Mouse (Mus musculus) left cerebral cortex, postnatal 36 days (tissue): ENCODE measurements around the gene Dnase1. TPM values are rescaled to one million over a fixed set of nuclear protein-coding genes. Genes with fewer than 3 reads are reported as not detected.
"Not testable (repeated sequence)": the region's sequence is repeated elsewhere in the genome, so short reads cannot be mapped to it uniquely, and the experiment has no call there.

ENCODE experiments used
- DNase-seq, 2 experiments: peaks; one replicate each; pipeline ENCODE4 v3.0.0; 2021 to 2022; ENCODE audit warnings: low spot score in 2 of 2, mixed read lengths in 1 of 2
- intact Hi-C: fragments of 180-260 bp; cut with DNase I; formaldehyde crosslinking; loops from one replicate; pipeline ENCODE4 v1.15.1; 2025
- total RNA-seq, 2 experiments: library from RNA; stranded (reverse); gene quantifications; 2 replicates each; pipeline ENCODE4 v1.2.3; 2021

The Dnase1 gene
- not detected for total RNA-seq

DNA sequence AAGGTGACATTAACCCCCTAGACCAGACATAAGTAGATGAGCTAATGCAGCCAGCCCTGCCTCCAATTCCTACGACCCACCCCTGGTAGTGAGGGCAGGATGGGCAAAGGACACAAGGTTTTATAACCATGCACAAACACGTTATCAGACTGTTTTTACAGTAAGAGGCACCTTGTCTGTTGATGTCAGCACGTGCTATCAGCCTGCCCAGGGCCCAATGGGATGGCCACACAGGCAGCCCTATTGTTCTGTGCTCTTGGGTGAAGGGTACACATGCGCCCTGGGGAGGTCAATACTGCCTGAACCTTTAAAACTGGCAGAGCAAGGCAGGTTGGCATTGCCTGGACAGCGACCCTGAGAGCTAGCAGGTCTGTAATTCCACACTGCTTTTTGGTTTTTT, at the start of gene Dnase1:
TSS of gene Dnase1 (plus strand) at position 136 of the 400 bp plus-strand sequence.
- no peak for DNase-seq
- intact Hi-C loops: no loop called here

- no peak for DNase-seq
- intact Hi-C loops: no loop called here
Measured at GRCm38 (mm10) chr16:3988410-3988809, 48.3 kb upstream of the Dnase1 start.

DNA sequence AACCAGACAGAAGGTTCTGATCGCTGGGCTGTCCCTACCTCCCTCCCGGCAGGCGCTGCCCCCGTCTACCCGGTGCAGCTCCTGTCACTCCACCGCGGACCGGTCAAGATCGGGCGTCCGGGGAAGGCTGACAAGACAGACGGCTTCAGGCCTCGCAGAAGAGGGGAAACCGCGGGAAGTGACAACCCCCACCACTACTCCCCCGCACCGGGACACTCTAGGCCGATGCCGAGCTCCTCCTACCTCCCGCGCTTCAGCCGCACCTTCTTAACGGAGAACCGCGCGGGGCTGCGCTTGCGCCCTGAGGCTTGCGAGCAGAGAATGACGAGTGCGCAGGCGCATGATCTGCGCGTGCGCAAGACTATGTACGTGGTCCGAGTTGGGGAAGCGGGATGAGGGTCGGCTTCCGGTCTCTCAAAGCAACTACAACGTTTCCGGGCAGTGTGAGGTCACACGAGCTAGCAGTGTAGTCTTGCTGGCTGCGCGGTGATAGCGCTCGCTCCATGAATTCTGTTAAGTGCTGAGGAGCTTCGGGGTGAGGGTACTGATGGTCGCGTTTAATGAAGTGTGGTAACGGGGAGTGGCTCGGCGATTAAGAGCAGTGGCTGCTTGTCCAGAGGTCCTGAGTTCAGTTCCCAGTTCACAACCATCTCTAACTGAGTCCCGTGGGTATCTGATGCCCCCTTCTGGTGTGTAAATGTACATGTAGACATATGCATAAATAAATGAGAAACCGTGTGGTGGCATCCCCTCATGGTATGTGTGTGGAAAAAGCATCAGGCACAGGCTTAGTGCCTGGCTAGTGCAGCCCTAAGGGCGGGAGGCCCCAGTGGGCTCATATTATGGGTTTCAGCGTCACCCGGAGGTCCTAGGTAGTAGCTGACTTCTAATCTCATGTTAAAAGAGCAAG, 33.0 kb upstream of the Dnase1 start, which contains the start of gene Slx4:
TSS of gene Slx4 (minus strand) at position 282 of the 910 bp plus-strand sequence.
- peak; percentile 97 for DNase-seq
- intact Hi-C loops: no loop called here

DNA sequence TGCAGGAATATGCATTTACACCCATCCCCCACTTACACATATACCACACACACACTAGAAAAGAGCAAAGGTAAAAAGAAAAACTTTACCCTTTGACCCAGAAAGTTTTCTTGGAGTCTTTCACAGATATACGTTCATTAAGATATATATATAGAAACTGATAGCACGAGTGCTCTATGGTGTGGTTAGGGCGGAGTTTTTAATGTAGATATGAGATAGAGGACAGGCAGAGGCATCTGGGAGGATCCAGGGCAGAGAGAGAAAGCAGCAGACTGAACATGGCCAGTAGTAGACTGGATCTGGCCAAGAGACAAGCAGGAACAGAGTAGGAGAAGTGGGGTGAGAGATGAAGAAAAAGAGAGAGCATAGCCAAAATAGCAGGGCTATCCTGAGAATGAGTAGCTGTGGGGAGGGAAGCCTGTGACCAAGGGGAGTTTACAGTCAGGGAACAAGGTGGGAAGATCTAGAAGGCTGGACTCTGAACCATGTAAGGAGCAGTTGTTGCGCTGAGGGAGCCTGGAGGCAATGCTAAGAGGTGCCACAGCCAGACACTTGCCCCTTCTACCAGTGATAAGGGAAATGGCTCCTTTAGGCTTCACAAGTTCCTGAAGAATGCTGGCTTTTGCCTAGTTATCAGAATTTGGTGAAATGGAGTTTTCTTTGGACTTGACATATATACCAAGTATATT, 23.7 kb upstream of the Dnase1 start:
- intact Hi-C loops: no loop called here
- DNase-seq: no peak

DNA sequence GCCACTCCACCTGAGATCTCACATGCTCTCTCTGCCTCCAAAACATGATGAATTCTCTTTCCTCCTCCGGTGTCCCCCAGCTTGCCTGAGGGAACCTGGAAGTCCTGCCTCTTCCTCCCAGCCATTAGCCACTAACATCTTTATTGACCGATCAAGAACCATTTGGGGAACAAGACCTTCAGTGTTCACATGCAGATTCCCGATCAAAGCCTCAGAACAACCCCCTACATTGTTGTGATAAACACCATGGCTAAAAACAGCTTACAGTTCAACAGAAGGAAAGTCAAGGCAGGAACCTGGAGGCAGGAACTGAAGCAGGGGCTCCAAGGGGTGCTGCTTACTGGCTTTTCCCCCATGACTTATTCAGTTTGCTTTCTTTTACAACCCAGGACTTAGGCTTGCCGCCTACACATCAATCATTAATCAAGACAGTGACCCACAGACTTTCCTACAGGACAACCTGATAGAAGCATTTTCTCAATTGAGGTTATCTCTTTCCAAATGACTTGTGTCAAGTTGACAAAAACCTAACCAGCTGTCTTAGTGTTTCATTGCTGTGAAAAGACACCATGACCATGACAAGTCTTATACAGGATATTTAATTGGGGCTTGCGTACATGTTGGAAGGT, 22.6 kb upstream of the Dnase1 start:
- DNase-seq: no peak
- intact Hi-C loops: no loop called here

GRCm38 (mm10) chr16:4016786-4017185, 20.0 kb upstream of the Dnase1 start:
- not testable (repeated sequence) for DNase-seq

DNA sequence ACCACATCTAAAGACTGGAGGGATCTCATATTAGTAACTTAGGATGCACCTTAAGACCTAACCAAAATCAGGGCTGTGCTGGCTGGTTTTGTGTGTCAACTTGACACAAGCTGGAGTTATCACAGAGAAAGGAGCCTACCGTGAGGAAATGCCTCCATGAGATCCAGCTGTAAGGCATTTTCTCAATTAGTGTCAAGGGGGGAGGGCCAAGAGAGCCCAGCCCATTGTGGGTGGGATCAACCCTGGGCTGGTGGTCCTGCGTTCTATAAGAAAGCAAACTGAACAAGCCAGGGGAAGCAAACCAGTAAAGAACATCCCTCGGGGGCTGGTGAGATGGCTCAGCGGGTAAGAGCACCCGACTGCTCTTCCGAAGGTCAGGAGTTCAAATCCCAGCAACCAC, 19.3 kb upstream of the Dnase1 start:
- intact Hi-C loops, DNase-seq: not testable (repeated sequence)

More at GRCm38 (mm10) chr16:4016786-4017185, 20.0 kb upstream of the Dnase1 start:
- intact Hi-C loops: not testable (repeated sequence)

GRCm38 (mm10) chr16:4021241-4021640, 15.5 kb upstream of the Dnase1 start:
- intact Hi-C loops: no loop called here
- DNase-seq: no peak

DNA sequence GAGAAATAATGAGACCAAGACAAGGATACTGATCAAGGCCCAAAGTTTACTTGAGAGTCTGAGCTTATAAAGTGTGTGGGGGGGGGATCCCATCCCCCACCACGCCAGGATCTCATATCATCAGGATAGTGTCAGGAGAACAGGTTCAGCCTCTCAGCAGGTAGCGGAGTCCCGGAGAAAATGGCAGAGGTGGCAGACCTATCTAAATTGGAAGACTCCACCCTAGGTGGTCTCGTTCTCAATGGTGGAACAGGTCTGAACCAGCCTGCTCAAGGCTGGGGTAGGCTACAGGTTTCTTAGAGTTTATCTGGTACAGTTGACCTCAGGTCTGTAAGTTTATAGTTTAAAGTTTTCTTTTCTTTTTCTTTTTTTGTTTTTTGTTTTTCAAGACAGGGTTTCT, 14.0 kb upstream of the Dnase1 start:
- intact Hi-C loops: no loop called here
- no peak for DNase-seq

DNA sequence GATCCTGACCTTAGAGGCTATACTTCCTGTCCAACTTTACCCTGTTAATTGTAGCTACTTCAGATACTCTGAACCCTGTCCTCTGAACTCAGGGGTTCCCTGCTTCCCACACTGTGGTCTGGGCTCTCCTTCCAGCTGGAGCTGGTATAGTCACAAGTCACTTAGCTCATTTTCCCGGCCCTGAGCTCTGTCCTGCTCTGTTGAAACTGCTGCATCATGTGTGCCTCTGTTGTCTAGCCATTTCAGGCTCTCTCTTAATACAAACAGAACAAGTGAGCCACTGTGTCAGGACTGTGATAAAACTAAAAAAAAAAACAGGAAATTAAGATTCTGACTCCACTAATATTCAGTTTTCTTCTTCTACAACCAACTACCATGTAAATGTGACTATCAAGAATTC, 10.1 kb upstream of the Dnase1 start:
- no peak for DNase-seq
- intact Hi-C loops: no loop called here

DNA sequence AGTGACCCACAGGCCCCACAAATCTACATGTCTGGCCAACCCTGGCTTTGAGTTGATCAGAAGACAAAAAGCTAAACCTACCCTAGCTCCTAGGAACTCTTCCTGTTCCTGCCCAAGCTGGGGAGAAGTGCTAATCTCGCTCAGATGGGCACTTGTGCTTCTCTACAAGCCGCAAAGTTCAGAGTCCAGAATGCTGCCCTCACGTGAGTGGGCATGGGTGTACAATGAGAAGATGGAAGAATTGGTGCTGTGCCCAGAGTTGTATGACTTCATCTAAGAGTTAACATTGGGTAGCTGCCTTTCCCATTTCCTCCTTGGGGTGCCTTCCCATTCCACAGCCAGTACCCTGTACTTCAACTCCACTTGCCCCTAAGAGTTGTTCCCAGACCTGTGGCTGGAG, 9.5 kb upstream of the Dnase1 start:
- no peak for DNase-seq
- intact Hi-C loops: no loop called here

DNA sequence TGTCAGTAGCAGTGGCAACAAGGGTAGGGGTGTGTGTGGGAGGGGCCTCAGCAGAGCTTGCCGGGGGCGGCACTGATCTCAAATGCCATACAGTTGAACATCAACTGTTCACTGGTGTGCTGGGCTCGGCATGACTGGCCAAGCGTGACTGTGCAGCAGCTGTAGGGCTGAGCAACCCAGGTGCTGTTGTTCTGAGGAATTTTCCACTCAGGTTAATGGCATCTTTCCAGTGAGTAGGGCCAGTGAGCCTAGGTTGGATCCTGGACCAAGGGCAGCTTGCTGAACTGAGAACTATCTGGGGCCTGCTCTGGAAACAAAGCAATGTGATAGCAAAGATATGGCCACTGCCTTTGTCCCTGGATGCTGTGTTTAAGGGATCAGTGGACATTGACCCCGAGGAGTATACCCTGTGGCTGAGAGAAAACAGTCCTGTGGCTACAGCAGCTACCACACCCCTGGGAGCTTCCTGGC, 7.3 kb upstream of the Dnase1 start:
- intact Hi-C loops: no loop called here

GRCm38 (mm10) chr16:4030501-4030900, 6.2 kb upstream of the Dnase1 start:
- intact Hi-C loops: no loop called here
- no peak for DNase-seq

More for the DNA sequence above, 7.3 kb upstream of the Dnase1 start:
- no peak for DNase-seq

DNA sequence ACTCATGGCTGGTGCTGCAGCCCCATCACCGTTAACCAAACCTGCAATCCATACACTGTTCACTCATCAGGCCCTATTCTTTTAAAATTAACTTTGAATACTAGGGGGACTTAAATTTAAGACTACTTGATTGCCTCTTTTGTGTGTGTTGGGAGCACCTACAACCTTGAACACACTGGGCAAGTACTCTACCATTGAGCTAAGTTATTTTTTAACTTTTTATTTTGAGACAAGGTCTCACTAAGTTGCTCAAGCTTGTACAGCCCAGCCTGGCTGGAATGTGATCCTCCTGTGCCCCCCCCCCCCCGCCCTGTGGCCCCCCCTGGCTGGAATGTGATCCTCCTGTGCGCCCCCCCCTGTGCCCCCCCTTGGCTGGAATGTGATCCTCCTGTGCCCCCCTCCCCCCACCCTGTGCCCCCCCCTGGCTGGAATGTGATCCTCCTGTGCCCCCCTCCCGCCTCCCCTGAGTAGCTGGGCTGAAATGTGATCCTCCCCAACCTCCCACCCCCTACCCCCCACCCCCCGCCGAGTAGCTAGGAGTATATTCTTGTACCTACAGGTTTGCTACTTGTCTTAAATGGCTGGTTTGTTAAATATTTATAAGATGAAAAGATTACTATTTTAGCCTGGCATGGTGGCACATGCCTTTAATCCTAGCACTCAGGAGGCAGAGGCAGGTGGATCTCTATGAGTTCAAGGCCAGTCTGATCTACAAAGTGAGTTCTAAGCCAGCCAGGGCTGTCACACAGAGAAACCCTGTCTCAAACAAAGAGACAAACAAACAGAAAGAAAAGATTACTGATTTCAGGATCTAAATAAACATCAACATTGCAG, 5.1 kb upstream of the Dnase1 start:
- DNase-seq: no peak
- intact Hi-C loops: no loop called here

DNA sequence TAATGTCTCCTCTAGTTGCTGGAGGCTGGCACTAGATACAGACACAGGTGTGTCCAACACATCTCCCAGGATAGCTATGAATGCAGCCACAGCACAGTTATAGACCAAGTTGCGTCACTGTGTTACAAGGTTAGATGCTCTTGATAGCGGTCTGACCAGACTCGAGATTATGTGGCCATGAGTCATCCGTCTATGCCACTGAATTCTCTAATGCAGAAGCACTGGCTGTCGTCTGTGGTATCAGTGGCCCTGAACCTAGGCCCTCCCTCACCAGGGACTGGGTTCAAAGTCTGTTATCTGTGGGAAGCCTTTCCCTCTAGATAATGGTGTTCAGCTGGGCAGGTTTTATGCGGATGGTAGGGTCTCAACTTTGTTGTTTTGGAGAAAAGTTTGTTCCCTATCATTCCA, 4.4 kb upstream of the Dnase1 start:
- no peak for DNase-seq
- intact Hi-C loops: no loop called here

- intact Hi-C loops: no loop called here
- no peak for DNase-seq
Measured at GRCm38 (mm10) chr16:4033971-4034370, 2.8 kb upstream of the Dnase1 start.

- DNase-seq: no peak
- intact Hi-C loops: no loop called here
Measured at GRCm38 (mm10) chr16:4034476-4034875, 2.3 kb upstream of the Dnase1 start.

DNA sequence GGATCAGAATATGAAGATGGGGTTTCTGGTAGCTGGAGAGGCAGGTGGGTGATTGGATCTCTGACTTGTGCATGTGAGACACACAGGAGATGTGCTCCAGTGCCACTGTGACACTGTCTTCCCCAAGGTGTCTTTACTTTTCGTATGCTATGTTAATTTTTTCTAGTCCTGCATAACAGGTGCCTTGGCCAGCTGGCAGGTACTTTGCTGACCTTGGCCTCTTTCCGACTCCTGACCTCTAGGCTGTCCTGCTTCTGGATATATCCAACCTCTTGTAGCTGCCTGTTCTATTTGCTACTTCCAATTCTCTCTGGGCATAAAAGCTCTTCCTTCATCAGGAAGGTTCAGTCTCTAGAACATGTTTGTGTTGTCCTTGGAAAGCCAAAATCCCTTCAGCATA, 1.2 kb upstream of the Dnase1 start:
- no peak for DNase-seq
- intact Hi-C loops: no loop called here

DNA sequence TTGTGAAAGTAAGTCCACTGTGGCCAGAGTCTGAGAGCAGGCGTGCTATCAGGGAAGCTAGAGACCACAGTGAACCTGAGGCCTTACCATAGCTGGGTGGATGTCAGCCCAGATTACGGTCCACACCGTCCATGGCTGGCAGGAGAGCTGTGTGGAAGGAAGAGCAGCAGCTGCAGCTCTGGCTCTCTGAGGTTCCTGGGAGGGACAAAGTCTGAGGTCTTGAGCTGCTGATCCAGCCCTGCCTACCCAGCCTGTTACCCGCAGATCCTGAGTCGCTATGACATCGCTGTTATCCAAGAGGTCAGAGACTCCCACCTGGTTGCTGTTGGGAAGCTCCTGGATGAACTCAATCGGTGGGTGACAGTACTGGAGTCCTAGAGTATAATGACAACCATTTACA, 948 bp downstream of the Dnase1 start:
- intact Hi-C loops: no loop called here
- DNase-seq: no peak
